Mouse (Mus musculus) neural tube, embryonic 11.5 days (tissue): Measurements from ENCODE around the gene Gm10842. TPM values are rescaled to one million over a fixed set of nuclear protein-coding genes. Genes with fewer than 3 reads are reported as not detected.

Experiments used
- ATAC-seq: fragments of 200-750 bp; cut with Nextera tagmentation; 2 replicates; pipeline ENCODE4 v1.8.0; 2017; ENCODE audit warnings: moderate number of reproducible peaks, mild to moderate bottlenecking, moderate TSS enrichment, moderate library complexity; ENCODE audit not compliant: insufficient read depth, low FRiP score, low TSS enrichment
- DNase-seq: peaks from one replicate; pipeline ENCODE4 v3.0.0-alpha.2; 2015; ENCODE audit warnings: low spot score
- H3K27ac ChIP-seq: fragments of 300-500 bp; sonication (generic); 2 replicates; pipeline ENCODE4 v1.5.1; 2014; ENCODE audit warnings: low read depth, mild to moderate bottlenecking, low read length
- H3K27me3 ChIP-seq: fragments of 300-500 bp; sonication (generic); 2 replicates; pipeline ENCODE4 v1.6.1; 2014; ENCODE audit warnings: mild to moderate bottlenecking, low read length, mixed read lengths; ENCODE audit not compliant: control insufficient read depth, insufficient read depth
- H3K36me3 ChIP-seq: fragments of 300-500 bp; sonication (generic); 2 replicates; pipeline ENCODE4 v1.6.1; 2014; ENCODE audit warnings: mild to moderate bottlenecking, low read length, moderate library complexity, mixed read lengths; ENCODE audit not compliant: control insufficient read depth, insufficient read depth
- H3K4me1 ChIP-seq: fragments of 300-500 bp; sonication (generic); 2 replicates; pipeline ENCODE4 v1.6.1; 2014; ENCODE audit warnings: low read length, mixed read lengths; ENCODE audit not compliant: control insufficient read depth, insufficient read depth
- H3K4me2 ChIP-seq: fragments of 300-500 bp; sonication (generic); 2 replicates; pipeline ENCODE4 v1.6.1; 2014; ENCODE audit warnings: low read depth, mild to moderate bottlenecking, moderate library complexity
- H3K4me3 ChIP-seq: fragments of 300-500 bp; sonication (generic); 2 replicates; pipeline ENCODE4 v1.5.1; 2014; ENCODE audit warnings: low read depth, low read length
- H3K9ac ChIP-seq: fragments of 300-500 bp; sonication (generic); 2 replicates; pipeline ENCODE4 v1.6.1; 2014; ENCODE audit warnings: mild to moderate bottlenecking, low read length
- H3K9me3 ChIP-seq: fragments of 300-500 bp; sonication (generic); 2 replicates; pipeline ENCODE4 v1.6.1; 2016; ENCODE audit warnings: low read length; ENCODE audit not compliant: control insufficient read depth
- WGBS: fragments of 180-500 bp; shearing (Covaris S2); extraction: QIAGEN DNeasy Blood & Tissue Kit; methylation state at CpG from one replicate; pipeline ENCODE4 v1.1.7; 2014; 5-methylcytosine and 5-hydroxymethylcytosine counted together
- polyA plus RNA-seq: library from polyadenylated mRNA; unstranded; fragments of >200 nt; fragmentation: Nextera tagmentation; extraction: Ambion mirVana; gene quantifications from 2 replicates; pipeline ENCODE4 v1.2.1, GENCODE M21; 2014

The Gm10842 gene
- polyA plus RNA-seq, 1 experiment from 2014 or later: not detected

DNA sequence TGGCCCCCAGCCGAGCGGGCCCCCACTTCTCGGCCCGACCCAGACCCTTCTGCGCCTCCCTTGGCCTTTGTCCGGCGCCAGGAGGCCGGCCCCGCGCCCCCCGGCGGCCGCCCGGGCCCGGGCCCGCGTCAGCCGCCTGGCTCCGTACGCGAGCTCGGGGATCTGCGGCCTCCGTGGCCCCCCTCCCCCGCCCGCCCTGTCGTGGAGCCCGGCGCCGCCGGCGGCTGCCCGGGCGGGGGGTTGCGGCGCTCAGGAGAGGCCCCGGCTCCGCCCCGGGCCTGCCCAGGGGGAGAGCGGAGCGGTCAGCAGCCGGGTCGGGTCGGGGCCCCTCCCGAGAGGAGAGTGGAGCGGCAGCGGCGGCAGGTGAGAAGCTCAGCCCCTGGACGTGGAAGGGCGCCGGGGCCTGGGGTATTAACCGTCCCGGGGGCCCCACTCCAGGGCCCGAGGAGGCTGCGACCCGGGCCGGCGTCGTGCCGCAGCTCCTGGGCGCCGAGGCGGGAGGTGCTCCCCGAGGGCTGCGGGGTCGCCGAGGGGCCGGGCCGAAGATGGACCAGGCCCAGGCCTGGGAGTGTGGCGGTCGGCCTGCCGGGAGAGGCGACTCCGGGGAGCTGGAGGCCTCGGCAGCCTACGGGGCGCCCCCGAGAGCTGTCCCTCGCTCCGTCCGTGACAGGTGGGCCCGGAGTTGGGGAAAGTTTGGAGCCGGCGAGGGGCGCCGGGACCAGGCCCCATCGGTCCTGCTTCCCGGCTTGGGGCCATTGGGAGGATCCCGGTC lies 35.2 kb downstream of the Gm10842 start:
- H3K4me2 ChIP-seq: peak overlapping the region; percentile 72
- no peaks in the 10 kb centered on the region for H3K9me3 ChIP-seq
- peak overlapping the region; percentile 81 for H3K4me3 ChIP-seq
- peaks cover 5% of the 10 kb centered on the region; the same call in 1 of the 2 replicates for H3K36me3 ChIP-seq
- no peaks in the 10 kb centered on the region for H3K27me3 ChIP-seq
- peak overlapping the region; percentile 94 for H3K27ac ChIP-seq
- ATAC-seq: peak; percentile 73
- H3K4me1 ChIP-seq: peaks cover 15% of the 10 kb centered on the region
- DNase-seq: peak; percentile 57
- WGBS: 3% methylated on average over 58 of the region's 89 CpGs
- peak overlapping the region; percentile 96 for H3K9ac ChIP-seq

DNA sequence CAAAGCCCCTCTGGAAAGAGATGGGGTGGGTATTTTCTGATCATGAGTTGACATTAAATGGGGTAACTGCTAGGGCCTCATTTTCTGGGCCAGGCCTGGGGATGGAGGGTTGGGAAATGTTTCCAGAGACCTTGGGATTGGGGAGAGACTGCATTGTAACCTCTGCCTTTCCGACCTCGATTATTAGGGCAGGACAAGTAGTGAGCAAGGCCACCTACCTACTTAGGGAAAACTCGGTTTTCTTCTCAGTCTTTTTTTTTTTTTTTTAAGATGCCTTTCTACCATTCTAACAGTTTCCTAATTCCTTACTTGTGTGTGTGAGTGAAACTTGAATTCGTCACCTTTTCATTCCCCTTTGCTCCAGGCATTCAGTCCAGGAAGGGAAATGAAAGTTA lies 35.8 kb downstream of the Gm10842 start:
- H3K4me3 ChIP-seq: peak overlapping the region; percentile 81
- no peak for ATAC-seq

DNA sequence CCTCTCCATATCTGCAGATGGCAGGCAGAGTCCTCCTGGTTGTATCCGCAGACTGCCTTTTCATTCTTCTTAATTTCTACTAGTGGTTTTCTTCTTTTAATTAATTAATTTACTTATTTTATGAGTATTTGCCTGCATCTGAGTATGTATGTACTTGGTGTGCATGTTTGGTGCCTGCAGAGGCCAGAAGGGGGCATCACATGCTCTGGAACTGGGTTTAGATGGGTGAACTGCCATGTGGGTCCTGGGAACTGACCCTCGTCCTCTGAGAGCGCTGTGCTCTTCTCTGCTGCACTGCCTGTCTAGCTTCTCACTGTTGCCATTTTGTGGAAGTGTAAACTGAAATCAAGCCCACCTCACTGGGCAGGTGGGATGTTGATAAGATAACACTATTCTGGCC lies 38.0 kb downstream of the Gm10842 start:
- Histone ChIP-seq H3K9me3 (no peaks in the 10 kb centered on the region), H3K4me2 (no peak overlapping the region), H3K27ac (no peak overlapping the region), H3K36me3 (peaks cover 5% of the 10 kb centered on the region; the same call in 1 of the 2 replicates), H3K9ac (no peak overlapping the region), H3K4me1 (peaks cover 12% of the 10 kb centered on the region), H3K27me3 (no peaks in the 10 kb centered on the region), H3K4me3 (no peak overlapping the region)
- ATAC-seq (no peak), DNase-seq (no peak)
- 91% methylated on average over 3 of the region's 3 CpGs for WGBS

More for the DNA sequence above, 35.8 kb downstream of the Gm10842 start:
- no peaks in the 10 kb centered on the region for H3K27me3 ChIP-seq
- whole genome bisulfite sequencing: 8% methylated on average over 4 of the region's 4 CpGs
- peak overlapping the region; percentile 96 for H3K9ac ChIP-seq
- H3K9me3 ChIP-seq: no peaks in the 10 kb centered on the region
- H3K4me2 ChIP-seq: peak overlapping the region; percentile 72
- DNase-seq: no peak
- H3K27ac ChIP-seq: peak overlapping the region; percentile 94
- peaks cover 5% of the 10 kb centered on the region; the same call in 1 of the 2 replicates for H3K36me3 ChIP-seq
- peaks cover 15% of the 10 kb centered on the region for H3K4me1 ChIP-seq

DNA sequence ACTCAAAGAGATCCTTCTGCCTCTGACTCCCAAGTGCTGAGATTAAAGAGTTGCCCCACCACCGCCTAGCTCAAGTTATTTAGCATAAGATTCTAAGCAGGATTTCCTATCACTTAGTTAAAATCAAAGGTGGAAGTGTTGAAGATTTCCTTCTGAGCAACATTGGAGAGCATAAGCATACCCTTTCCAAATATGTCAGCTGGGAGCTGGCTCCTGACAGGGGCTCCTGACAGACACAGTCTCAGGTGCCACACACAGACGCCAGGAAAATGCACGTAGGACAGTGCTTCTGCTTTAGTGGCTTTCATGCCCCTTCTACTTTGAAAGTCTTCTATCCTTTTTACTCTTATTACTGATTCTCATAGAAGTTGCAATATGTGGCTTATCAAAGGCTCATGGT lies 45.5 kb downstream of the Gm10842 start:
- no peak for DNase-seq
- Histone ChIP-seq H3K9ac (no peak overlapping the region), H3K27me3 (no peaks in the 10 kb centered on the region), H3K27ac (no peak overlapping the region), H3K4me3 (no peak overlapping the region), H3K4me1 (no peaks in the 10 kb centered on the region), H3K4me2 (no peak overlapping the region), H3K36me3 (0 out of 2 replicates have a peak, but pooled peaks cover 2% of the 10 kb centered on the region), H3K9me3 (no peaks in the 10 kb centered on the region)
- 93% methylated on average over 3 of the region's 3 CpGs for WGBS
- ATAC-seq: no peak

Other genes with a start within 250 kb of the Gm10842 start
- gene Efcab3, start 83.3 kb upstream of the Gm10842 start, polyA plus RNA-seq: 0.22 TPM in 1 of 2 replicates, not detected in the other
- gene Mettl2, start 20.5 kb upstream of the Gm10842 start, polyA plus RNA-seq: 33.1 and 38.1 TPM in 2 replicates
- 25.9 and 27.8 TPM in 2 replicates for gene Tlk2, start 31.9 kb downstream of the Gm10842 start, polyA plus RNA-seq
- gene Mrc2, start 145.8 kb downstream of the Gm10842 start, polyA plus RNA-seq: 9.3 and 10.7 TPM in 2 replicates